Mouse (Mus musculus) cerebellum, postnatal 36 days (tissue): ENCODE data around the gene Gm20807.
"Not testable (repeated sequence)": the region's sequence is repeated elsewhere in the genome, so short reads cannot be mapped to it uniquely, and the experiment has no call there.

Source experiments
- DNase-seq, 2 experiments: peaks; one replicate each; pipeline ENCODE4 v3.0.0; 2021 to 2022; ENCODE audit warnings: mixed read lengths in 2 of 2

Gm20807 gene

DNA sequence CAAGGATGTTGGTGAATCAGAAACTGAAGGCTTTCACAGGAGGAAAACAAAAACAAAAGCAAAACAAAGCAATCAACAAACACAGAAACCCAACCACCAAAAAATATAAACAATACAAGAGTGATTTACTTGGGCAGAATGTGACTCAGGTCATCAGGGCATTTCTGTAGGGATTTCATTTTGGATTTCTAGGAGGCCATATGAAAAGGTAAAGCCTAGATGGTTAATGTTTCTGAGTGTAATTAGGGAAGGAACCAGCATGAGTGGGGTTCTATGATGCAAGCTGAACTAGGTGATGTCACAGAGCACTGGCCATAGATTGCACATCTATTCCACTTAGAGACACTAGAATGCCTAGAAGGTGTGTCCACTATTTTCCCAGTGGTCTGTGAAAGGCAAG is at the start of gene Gm20807:
TSS of gene Gm20807 (plus strand) at position 301 of the 400 bp plus-strand sequence.
- DNase-seq, result not testable (repeated sequence)
